Mouse (Mus musculus) spleen, postnatal 4 days (tissue): ENCODE data around the gene Ndufb2.
A peak's percentile ranks its signal among the peaks of the same experiment; 100 is the strongest.

Experiments used
- DNase-seq, 2 experiments: peaks; one replicate each; pipeline ENCODE4 v3.0.0; 2022; ENCODE audit warnings: low spot score in 2 of 2

Gene Ndufb2

GRCm38 (mm10) chr6:39592401-39593214, at the start of gene Ndufb2:
Ndufb2 (plus strand) TSS chr6:39592574.
- DNase-seq: peak; percentile 89 to 95

GRCm38 (mm10) chr6:39542631-39543597, 49.5 kb upstream of the Ndufb2 start:
- no peak for DNase-seq

- DNase-seq: no peak
Observed at GRCm38 (mm10) chr6:39543769-39544420, 48.5 kb upstream of the Ndufb2 start.

GRCm38 (mm10) chr6:39545474-39545873, 46.9 kb upstream of the Ndufb2 start:
- no peak for DNase-seq

- DNase-seq: no peak
Observed at GRCm38 (mm10) chr6:39548030-39548429, 44.3 kb upstream of the Ndufb2 start.

- DNase-seq: no peak
Observed at GRCm38 (mm10) chr6:39551981-39552636, 40.3 kb upstream of the Ndufb2 start.

- DNase-seq: no peak
Observed at GRCm38 (mm10) chr6:39554888-39555647, 37.3 kb upstream of the Ndufb2 start.

- DNase-seq: no peak
Observed at GRCm38 (mm10) chr6:39555648-39555945, 36.8 kb upstream of the Ndufb2 start.

- DNase-seq: peak in 1 of 2 experiments; percentile 70
Observed at GRCm38 (mm10) chr6:39556900-39557659, 35.3 kb upstream of the Ndufb2 start.

GRCm38 (mm10) chr6:39557723-39558261, 34.6 kb upstream of the Ndufb2 start, which contains the start of gene Dennd2a:
Dennd2a (minus strand) TSS chr6:39557867.
- DNase-seq: peak in 1 of 2 experiments; percentile 66

GRCm38 (mm10) chr6:39559276-39559939, 33.0 kb upstream of the Ndufb2 start:
- no peak for DNase-seq

- DNase-seq: peak; percentile 70 to 79
Observed at GRCm38 (mm10) chr6:39562166-39563015, 30.0 kb upstream of the Ndufb2 start.

GRCm38 (mm10) chr6:39567528-39567927, 24.8 kb upstream of the Ndufb2 start:
- no peak for DNase-seq

GRCm38 (mm10) chr6:39570426-39570825, 21.9 kb upstream of the Ndufb2 start:
- no peak for DNase-seq

- DNase-seq: peak; percentile 75 to 86
Observed at GRCm38 (mm10) chr6:39573791-39574554, 18.4 kb upstream of the Ndufb2 start, which contains the start of gene Adck2. Adck2 (plus strand) TSS chr6:39573873.

- DNase-seq: no peak
Observed at GRCm38 (mm10) chr6:39574555-39574869, 17.9 kb upstream of the Ndufb2 start.

- DNase-seq: no peak
Observed at GRCm38 (mm10) chr6:39574951-39575350, 17.4 kb upstream of the Ndufb2 start.
